ENCODE assay signal across 11 mouse cellular contexts in the genomic region with DNA sequence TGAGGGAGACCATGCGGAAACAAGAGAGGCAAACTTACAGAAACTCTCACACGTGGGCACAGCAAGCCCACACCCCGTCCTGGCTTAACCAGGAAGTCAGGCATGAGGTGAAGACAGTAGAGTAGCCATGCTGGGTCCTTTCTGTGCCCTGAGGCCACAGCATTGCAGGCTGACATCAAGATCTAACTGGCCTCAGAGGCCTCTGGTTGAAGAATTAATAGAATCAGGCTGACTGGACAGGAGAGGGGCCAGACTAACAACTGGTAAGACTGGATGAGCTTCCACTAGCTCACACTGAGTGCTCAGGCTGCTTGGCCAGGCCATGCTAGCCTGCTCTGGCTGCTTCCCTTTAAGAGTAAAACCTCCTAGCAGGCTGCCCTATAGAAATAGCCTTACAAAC. TPM values are rescaled to one million over a fixed set of nuclear protein-coding genes. Genes with fewer than 3 reads are reported as not detected.
DNase-seq lines count a peak whose midpoint lies in the region; ATAC-seq and TF ChIP-seq lines count a peak whose summit lies in the region.
"Had no signal": no experiment of that assay in that cellular context is flagged by ENCODE, and none has a peak within 500 bp of the region (broad histone marks: within the 10 kb centered on the region; RNA-seq: fewer than 3 reads in every experiment).

No protein-coding gene starts in this region.

- no peak overlapping the region for H3K9ac ChIP-seq in heart, embryonic 15.5 days
- H3K9ac ChIP-seq in intestine, embryonic 16.5 days (ENCODE audit: low read depth, low read length): peak overlapping the region; percentile 35
- H3K9ac ChIP-seq: lung, embryonic 14.5 days; midbrain, embryonic 12.5 days had no signal

- peak overlapping the region; percentile 80 for H3K27ac ChIP-seq in heart, embryonic 15.5 days
- no peak overlapping the region for H3K27ac ChIP-seq in testis, adult 2 months (ENCODE audit: control insufficient read depth, insufficient read depth, low read depth, low read length)
- H3K27ac ChIP-seq in intestine, embryonic 16.5 days (ENCODE audit: low read length): peak overlapping the region; percentile 52; the same call in 1 of the 2 replicates
- H3K27ac ChIP-seq: hindbrain, postnatal 0 days had no signal

- intact Hi-C loops in heart, postnatal 14 days (cut with DNase I): no loop called here

- ATAC-seq in heart, embryonic 15.5 days (replicated peaks; ENCODE audit: insufficient number of reproducible peaks, insufficient read depth, low FRiP score, low read depth): no peak
- ATAC-seq in intestine, embryonic 16.5 days: peak; percentile 5; the same call in 1 of the 2 replicates

- WGBS in heart, embryonic 15.5 days: 55% methylated on average over 3 of the region's 3 CpGs
- WGBS in intestine, embryonic 16.5 days: 64% methylated on average over 3 of the region's 3 CpGs

- peaks cover 36% of the 10 kb centered on the region for H3K4me1 ChIP-seq in heart, embryonic 15.5 days (replicated peaks)
- H3K4me1 ChIP-seq in testis, adult 2 months (ENCODE audit: control insufficient read depth, insufficient read depth, low read length): peaks cover 4% of the 10 kb centered on the region
- H3K4me1 ChIP-seq in intestine, embryonic 16.5 days (ENCODE audit: control insufficient read depth, insufficient read depth, low read length): peaks cover 24% of the 10 kb centered on the region

- no peak overlapping the region for H3K4me2 ChIP-seq in heart, embryonic 15.5 days
- H3K4me2 ChIP-seq in intestine, embryonic 16.5 days (ENCODE audit: low read depth, low read length): no peak overlapping the region
- H3K4me2 ChIP-seq: midbrain, embryonic 12.5 days had no signal

- DNase-seq in heart, postnatal 14 days: no peak
- no peak for DNase-seq in testis, postnatal 14 days (ENCODE audit: low spot score)
- DNase-seq in right cerebral cortex, adult 2 months (ENCODE audit: low spot score in 2 of 2): no peak
- no peak for DNase-seq in layer of hippocampus, postnatal 14 days (ENCODE audit: low spot score in 2 of 2)

- no peak overlapping the region for H3K4me3 ChIP-seq in heart, embryonic 15.5 days
- H3K4me3 ChIP-seq in testis, adult 2 months (ENCODE audit: control insufficient read depth, low read depth, low read length): peak overlapping the region; percentile 71
- no peak overlapping the region for H3K4me3 ChIP-seq in intestine, embryonic 16.5 days (ENCODE audit: low read length)
- H3K4me3 ChIP-seq: layer of hippocampus, adult 2 months; midbrain, embryonic 12.5 days had no signal

- TF ChIP-seq POLR2A in testis, adult 2 months (IDR thresholded peaks at IDR 0.05; ENCODE audit: control insufficient read depth, low read depth, low read length): no peak

- TF ChIP-seq CTCF in testis, adult 2 months (IDR thresholded peaks at IDR 0.05; ENCODE audit: control insufficient read depth, insufficient read depth, insufficient replicate concordance, low read depth, low read length): no peak

- no peaks in the 10 kb centered on the region for H3K27me3 ChIP-seq in heart, embryonic 15.5 days
- no peaks in the 10 kb centered on the region for H3K27me3 ChIP-seq in testis, adult 2 months (ENCODE audit: control insufficient read depth, insufficient read depth, low read length)
- no peaks in the 10 kb centered on the region for H3K27me3 ChIP-seq in intestine, embryonic 16.5 days (replicated peaks; ENCODE audit: control insufficient read depth, insufficient read depth, low read length)
- H3K27me3 ChIP-seq: midbrain, embryonic 12.5 days had no signal

- no peaks in the 10 kb centered on the region; the same call in 1 of the 2 replicates for H3K9me3 ChIP-seq in heart, embryonic 15.5 days (replicated peaks)
- H3K9me3 ChIP-seq in intestine, embryonic 16.5 days (ENCODE audit: control insufficient read depth, low read length): peaks cover 3% of the 10 kb centered on the region

- H3K36me3 ChIP-seq in heart, embryonic 15.5 days: no peaks in the 10 kb centered on the region
- no peaks in the 10 kb centered on the region for H3K36me3 ChIP-seq in testis, adult 2 months (ENCODE audit: control insufficient read depth, insufficient read depth, low read length)
- peaks cover 2% of the 10 kb centered on the region; the same call in 1 of the 2 replicates for H3K36me3 ChIP-seq in intestine, embryonic 16.5 days (ENCODE audit: control insufficient read depth, insufficient read depth, low read length)
- H3K36me3 ChIP-seq: midbrain, embryonic 12.5 days had no signal

RNA-seq across cellular contexts. Expression of a gene that starts 45.5 kb away (rescaled TPM):
- 1.8 and 2.4 TPM in 2 replicates for polyA plus RNA-seq in heart, embryonic 15.5 days (2015; fragmentation: Nextera tagmentation; extraction: Ambion mirVana)
- 1 to 10 TPM; 1.7 to 2.1 TPM for total RNA-seq in heart, postnatal 14 days (2021)
- 0.35 and 0.89 TPM in 2 replicates for polyA plus RNA-seq in testis, adult 2 months (2012; rRNA removed)
- 4.6 and 4.8 TPM in 2 replicates for polyA plus RNA-seq in intestine, embryonic 16.5 days (2015; fragmentation: Nextera tagmentation; extraction: Ambion mirVana)
- under 1 TPM; 0.48 to 0.69 TPM for total RNA-seq in layer of hippocampus, postnatal 14 days (2021)
